Mouse (Mus musculus): ENCODE measurements around the gene Hoxd12. TPM values are rescaled to one million over a fixed set of nuclear protein-coding genes. Genes with fewer than 3 reads are reported as not detected.

The Hoxd12 gene
- polyA plus RNA-seq, 1 experiment = not detected

DNA sequence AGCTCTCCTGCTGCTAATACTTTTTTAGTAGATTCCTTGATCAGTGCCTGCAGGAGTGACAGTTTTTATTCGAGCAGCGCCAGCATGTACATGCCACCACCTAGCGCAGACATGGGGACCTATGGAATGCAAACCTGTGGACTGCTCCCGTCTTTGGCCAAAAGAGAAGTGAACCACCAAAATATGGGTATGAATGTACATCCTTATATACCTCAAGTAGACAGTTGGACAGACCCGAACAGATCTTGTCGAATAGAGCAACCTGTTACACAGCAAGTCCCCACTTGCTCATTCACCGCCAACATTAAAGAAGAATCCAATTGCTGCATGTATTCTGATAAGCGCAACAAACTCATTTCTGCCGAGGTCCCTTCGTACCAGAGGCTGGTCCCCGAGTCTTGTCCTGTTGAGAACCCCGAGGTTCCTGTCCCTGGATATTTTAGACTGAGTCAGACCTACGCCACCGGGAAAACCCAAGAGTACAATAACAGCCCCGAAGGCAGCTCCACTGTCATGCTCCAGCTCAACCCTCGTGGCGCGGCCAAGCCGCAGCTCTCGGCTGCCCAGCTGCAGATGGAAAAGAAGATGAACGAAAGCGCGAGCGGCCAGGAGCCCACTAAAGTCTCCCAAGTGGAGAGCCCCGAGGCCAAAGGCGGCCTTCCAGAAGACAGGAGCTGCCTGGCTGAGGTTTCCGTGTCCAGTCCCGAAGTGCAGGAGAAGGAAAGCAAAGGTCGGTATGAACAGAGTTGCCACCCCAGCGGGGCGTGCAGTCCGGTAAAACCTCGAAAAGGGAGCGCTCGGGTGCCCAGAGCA is 17.4 kb downstream of the Hoxd12 start:
- TF ChIP-seq CTCF (IDR thresholded peaks at IDR 0.05; ENCODE audit: extremely low read depth, insufficient read depth, insufficient read length, insufficient replicate concordance) (no peak), POLR2A (IDR thresholded peaks at IDR 0.05; ENCODE audit: low read depth, low read length) (no peak)
- Histone ChIP-seq H3K4me1 (ENCODE audit: control insufficient read depth, insufficient read depth, insufficient read length) (no peaks in the 10 kb centered on the region), H3K36me3 (ENCODE audit: control insufficient read depth, insufficient read depth, low read length) (no peaks in the 10 kb centered on the region), H3K27me3 (ENCODE audit: control insufficient read depth, insufficient read depth, low read length) (peaks cover 58% of the 10 kb centered on the region), H3K4me3 (ENCODE audit: extremely low read depth, insufficient read depth, insufficient read length) (no peak overlapping the region), H3K27ac (ENCODE audit: insufficient read depth, low read length) (no peak overlapping the region)
- 7% methylated on average over 35 of the region's 35 CpGs for WGBS
- no peak for DNase-seq (ENCODE audit: low read depth in 1 of 2, low spot score in 2 of 2)

DNA sequence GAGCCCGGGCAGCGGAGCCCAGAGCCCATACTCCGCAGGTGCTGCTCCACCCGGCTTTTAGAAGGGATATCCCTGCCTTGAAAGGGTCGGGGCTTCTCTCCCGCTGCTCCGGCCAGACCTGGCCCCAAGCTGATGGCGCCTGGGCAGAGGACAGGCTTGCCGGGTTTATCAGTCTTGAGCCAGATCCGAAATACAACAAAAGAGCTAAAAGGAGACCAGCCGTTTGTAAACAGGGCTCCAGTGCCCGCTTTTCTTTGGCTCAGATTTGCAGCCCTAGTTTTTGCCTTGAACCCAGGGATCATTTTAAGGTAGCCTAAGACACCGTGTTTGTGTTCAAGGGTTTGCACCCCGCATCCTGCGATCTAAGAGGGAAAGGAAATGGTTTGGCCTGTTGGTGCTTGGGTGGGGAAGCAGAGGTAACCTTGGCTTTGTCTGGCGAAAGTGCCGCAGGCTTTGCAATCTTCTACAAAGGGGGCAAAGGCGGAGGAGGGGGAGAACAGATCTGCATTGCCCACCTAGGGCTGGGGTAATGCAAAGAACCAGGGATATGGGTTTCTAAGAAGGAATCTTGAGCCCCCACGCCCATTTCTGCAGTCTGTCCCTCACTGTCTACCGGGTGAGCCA is 18.1 kb downstream of the Hoxd12 start:
- 6% methylated on average over 20 of the region's 20 CpGs for WGBS
- Histone ChIP-seq H3K27me3 (ENCODE audit: control insufficient read depth, insufficient read depth, low read length) (peaks cover 58% of the 10 kb centered on the region), H3K36me3 (ENCODE audit: control insufficient read depth, insufficient read depth, low read length) (no peaks in the 10 kb centered on the region), H3K4me1 (ENCODE audit: control insufficient read depth, insufficient read depth, insufficient read length) (peaks cover 2% of the 10 kb centered on the region; the same call in 1 of the 2 replicates), H3K27ac (ENCODE audit: insufficient read depth, low read length) (no peak overlapping the region), H3K4me3 (ENCODE audit: extremely low read depth, insufficient read depth, insufficient read length) (no peak overlapping the region)
- no peak for DNase-seq (ENCODE audit: low read depth in 1 of 2, low spot score in 2 of 2)
- TF ChIP-seq POLR2A (IDR thresholded peaks at IDR 0.05; ENCODE audit: low read depth, low read length) (no peak), CTCF (IDR thresholded peaks at IDR 0.05; ENCODE audit: extremely low read depth, insufficient read depth, insufficient read length, insufficient replicate concordance) (no peak)

DNA sequence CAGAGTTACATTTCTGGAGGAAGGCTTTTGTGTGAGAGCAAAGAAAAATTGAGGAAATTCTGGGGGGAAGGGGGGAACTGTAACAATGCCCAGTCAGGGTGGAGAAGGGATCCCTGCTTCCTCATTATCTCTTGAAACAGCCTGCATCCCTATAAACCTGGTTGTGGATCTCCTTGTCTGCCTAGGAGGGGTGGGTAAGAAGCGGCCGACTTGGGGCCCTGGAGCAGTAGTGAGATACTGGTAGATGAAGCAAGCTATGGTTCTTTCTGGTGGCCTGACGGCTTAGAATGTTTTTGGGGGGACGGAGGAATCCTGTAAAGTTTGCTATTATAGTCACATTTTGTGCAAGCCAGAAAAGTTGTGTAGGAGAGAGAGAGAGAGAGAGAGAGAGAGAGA is 18.6 kb downstream of the Hoxd12 start:
- H3K27me3 ChIP-seq (ENCODE audit: control insufficient read depth, insufficient read depth, low read length) = peaks cover 61% of the 10 kb centered on the region
- H3K27ac ChIP-seq (ENCODE audit: insufficient read depth, low read length) = no peak overlapping the region
- H3K4me3 ChIP-seq (ENCODE audit: extremely low read depth, insufficient read depth, insufficient read length) = no peak overlapping the region
- H3K4me1 ChIP-seq (ENCODE audit: control insufficient read depth, insufficient read depth, insufficient read length) = peaks cover 7% of the 10 kb centered on the region; the same call in 1 of the 2 replicates
- no peak for TF ChIP-seq POLR2A (IDR thresholded peaks at IDR 0.05; ENCODE audit: low read depth, low read length)
- TF ChIP-seq CTCF (IDR thresholded peaks at IDR 0.05; ENCODE audit: extremely low read depth, insufficient read depth, insufficient read length, insufficient replicate concordance) = no peak
- 27% methylated on average over 4 of the region's 4 CpGs for WGBS
- no peak for DNase-seq (ENCODE audit: low read depth in 1 of 2, low spot score in 2 of 2)
- no peaks in the 10 kb centered on the region for H3K36me3 ChIP-seq (ENCODE audit: control insufficient read depth, insufficient read depth, low read length)

DNA sequence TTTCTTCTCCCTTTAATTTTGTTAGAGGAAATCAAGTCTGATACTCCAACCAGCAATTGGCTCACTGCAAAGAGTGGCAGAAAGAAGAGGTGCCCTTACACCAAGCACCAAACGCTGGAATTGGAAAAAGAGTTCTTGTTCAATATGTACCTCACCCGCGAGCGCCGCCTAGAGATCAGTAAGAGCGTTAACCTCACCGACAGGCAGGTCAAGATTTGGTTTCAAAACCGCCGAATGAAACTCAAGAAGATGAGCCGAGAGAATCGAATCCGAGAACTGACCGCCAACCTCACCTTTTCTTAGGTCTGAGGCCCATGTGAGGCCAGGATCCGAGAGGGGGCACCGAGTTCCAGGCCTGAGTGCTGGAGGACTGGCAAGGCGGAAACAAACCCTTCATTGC is 19.3 kb downstream of the Hoxd12 start:
- Histone ChIP-seq H3K27ac (ENCODE audit: insufficient read depth, low read length) (no peak overlapping the region), H3K4me1 (ENCODE audit: control insufficient read depth, insufficient read depth, insufficient read length) (peaks cover 9% of the 10 kb centered on the region; the same call in 1 of the 2 replicates), H3K4me3 (ENCODE audit: extremely low read depth, insufficient read depth, insufficient read length) (no peak overlapping the region), H3K27me3 (ENCODE audit: control insufficient read depth, insufficient read depth, low read length) (peaks cover 64% of the 10 kb centered on the region), H3K36me3 (ENCODE audit: control insufficient read depth, insufficient read depth, low read length) (no peaks in the 10 kb centered on the region)
- TF ChIP-seq CTCF (IDR thresholded peaks at IDR 0.05; ENCODE audit: extremely low read depth, insufficient read depth, insufficient read length, insufficient replicate concordance) (no peak), POLR2A (IDR thresholded peaks at IDR 0.05; ENCODE audit: low read depth, low read length) (no peak)
- no peak for DNase-seq (ENCODE audit: low read depth in 1 of 2, low spot score in 2 of 2)
- WGBS = 6% methylated on average over 16 of the region's 16 CpGs

DNA sequence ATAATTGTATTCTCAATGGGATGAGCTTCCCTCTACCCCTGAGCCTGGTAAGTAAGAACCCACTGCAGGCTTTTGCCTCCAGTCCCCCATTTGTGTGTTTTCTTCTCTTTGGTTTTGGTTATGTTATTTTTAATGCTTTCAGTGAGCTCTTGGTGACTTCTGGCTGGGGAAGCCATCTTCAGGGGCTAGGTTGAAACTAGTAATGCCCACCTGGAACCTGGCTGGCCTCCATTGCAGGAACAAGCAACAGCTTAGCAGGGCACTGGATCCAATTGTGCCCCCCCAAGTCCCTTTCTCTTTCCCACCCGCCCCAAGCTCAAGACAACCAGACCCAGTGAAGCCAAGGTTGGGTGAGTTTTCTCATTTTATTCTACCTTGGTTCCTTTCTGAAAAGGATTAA is 20.6 kb downstream of the Hoxd12 start:
- Histone ChIP-seq H3K27me3 (ENCODE audit: control insufficient read depth, insufficient read depth, low read length) (peaks cover 61% of the 10 kb centered on the region), H3K36me3 (ENCODE audit: control insufficient read depth, insufficient read depth, low read length) (no peaks in the 10 kb centered on the region), H3K4me3 (ENCODE audit: extremely low read depth, insufficient read depth, insufficient read length) (no peak overlapping the region), H3K27ac (ENCODE audit: insufficient read depth, low read length) (no peak overlapping the region), H3K4me1 (ENCODE audit: control insufficient read depth, insufficient read depth, insufficient read length) (peaks cover 9% of the 10 kb centered on the region; the same call in 1 of the 2 replicates)
- DNase-seq (ENCODE audit: low read depth in 1 of 2, low spot score in 2 of 2) = no peak
- no peak for TF ChIP-seq CTCF (IDR thresholded peaks at IDR 0.05; ENCODE audit: extremely low read depth, insufficient read depth, insufficient read length, insufficient replicate concordance)
- 25% methylated on average over 1 of the region's 1 CpGs for WGBS

DNA sequence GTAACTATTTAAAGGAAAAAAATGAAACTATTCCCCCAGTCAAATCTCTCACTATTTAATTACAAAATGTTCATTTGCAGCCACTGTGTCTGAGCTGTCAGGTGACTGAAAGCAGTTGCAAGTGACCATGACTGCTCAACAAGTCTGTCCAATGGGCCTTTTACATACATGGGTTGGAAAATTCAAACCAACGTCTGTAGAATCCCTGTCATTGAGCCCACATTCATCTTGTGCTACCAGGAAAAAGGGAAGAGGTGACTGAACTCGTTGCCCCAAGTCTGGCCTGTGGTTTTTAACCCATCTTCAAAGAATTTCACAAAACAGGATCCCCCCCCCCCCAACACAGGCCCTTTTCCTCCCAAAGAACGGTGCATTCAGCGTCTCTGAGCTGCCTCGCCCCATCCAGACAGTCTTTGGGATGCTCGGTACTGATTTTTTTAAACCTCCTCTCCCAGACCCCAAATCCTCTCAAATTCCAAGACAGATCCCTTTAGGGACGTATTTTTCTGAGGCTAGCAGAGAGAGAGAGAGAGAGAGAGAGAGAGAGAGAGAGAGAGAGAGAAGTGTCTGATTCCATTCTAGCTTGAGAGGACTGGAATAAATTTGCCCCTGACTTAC is 21.1 kb downstream of the Hoxd12 start:
- TF ChIP-seq POLR2A (IDR thresholded peaks at IDR 0.05; ENCODE audit: low read depth, low read length) (no peak), CTCF (IDR thresholded peaks at IDR 0.05; ENCODE audit: extremely low read depth, insufficient read depth, insufficient read length, insufficient replicate concordance) (no peak)
- WGBS = 20% methylated on average over 7 of the region's 7 CpGs
- peaks cover 60% of the 10 kb centered on the region for H3K27me3 ChIP-seq (ENCODE audit: control insufficient read depth, insufficient read depth, low read length)

More for the DNA sequence above, 21.1 kb downstream of the Hoxd12 start:
- no peaks in the 10 kb centered on the region for H3K36me3 ChIP-seq (ENCODE audit: control insufficient read depth, insufficient read depth, low read length)
- H3K4me3 ChIP-seq (ENCODE audit: extremely low read depth, insufficient read depth, insufficient read length) = no peak overlapping the region
- H3K27ac ChIP-seq (ENCODE audit: insufficient read depth, low read length) = no peak overlapping the region
- no peak for DNase-seq (ENCODE audit: low read depth in 1 of 2, low spot score in 2 of 2)
- peaks cover 9% of the 10 kb centered on the region; the same call in 1 of the 2 replicates for H3K4me1 ChIP-seq (ENCODE audit: control insufficient read depth, insufficient read depth, insufficient read length)
